Mouse (Mus musculus): Measurements from ENCODE around the gene Rps6kl1. TPM values are rescaled to one million over a fixed set of nuclear protein-coding genes. Genes with fewer than 3 reads are reported as not detected.

The Rps6kl1 gene
- total and polyA plus RNA-seq, 2 experiments from 2014 or later = 0.11 to 1.1 TPM

DNA sequence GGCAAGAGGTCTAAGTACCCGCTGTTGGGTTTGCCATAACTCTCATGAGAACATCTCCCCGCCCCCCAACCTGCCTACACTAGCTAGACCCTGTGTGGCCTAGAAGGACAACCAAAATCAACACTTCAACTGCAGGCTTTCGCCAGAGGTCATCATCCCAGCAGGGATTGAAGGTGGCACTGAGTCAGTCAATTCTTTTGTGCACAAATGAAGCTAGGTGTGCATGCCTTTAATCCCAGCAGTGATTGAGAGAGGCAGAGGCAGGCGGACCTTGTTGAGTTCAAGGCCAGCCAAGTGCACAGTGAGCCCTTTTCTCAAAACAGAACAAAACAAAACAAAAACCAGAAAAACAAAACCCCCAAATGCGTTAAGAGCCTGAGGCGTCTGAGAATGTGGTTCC is 10.0 kb downstream of the Rps6kl1 start:
- 77% methylated on average over 6 of the region's 6 CpGs for WGBS
- H3K36me3 ChIP-seq (replicated peaks; ENCODE audit: control insufficient read depth, insufficient read depth, low read length) = no peaks in the 10 kb centered on the region
- no peak for ATAC-seq (ENCODE audit: insufficient read depth, low read depth)

GRCm38 (mm10) chr12:85140036-85140701 is 10.9 kb downstream of the Rps6kl1 start:
- Histone ChIP-seq H3K9me3 (replicated peaks; ENCODE audit: control insufficient read depth, low read length) (no peaks in the 10 kb centered on the region), H3K9ac (replicated peaks; ENCODE audit: low read depth, low read length) (no peak overlapping the region), H3K36me3 (replicated peaks; ENCODE audit: control insufficient read depth, insufficient read depth, low read length) (peaks cover 8% of the 10 kb centered on the region), H3K27ac (ENCODE audit: low read depth) (no peak overlapping the region), H3K4me1 (ENCODE audit: control insufficient read depth, insufficient read depth) (peaks cover 5% of the 10 kb centered on the region; the same call in 1 of the 2 replicates), H3K4me3 (ENCODE audit: low read depth, low read length) (no peak overlapping the region), H3K27me3 (ENCODE audit: control insufficient read depth, insufficient read depth, low read length) (no peaks in the 10 kb centered on the region), H3K4me2 (ENCODE audit: low read depth, low read length) (no peak overlapping the region; the same call in 1 of the 2 replicates)
- ATAC-seq (ENCODE audit: insufficient read depth, low read depth) (no peak), DNase-seq (ENCODE audit: low spot score) (no peak)
- 38% methylated on average over 18 of the region's 18 CpGs for WGBS
- no peak for TF ChIP-seq CTCF (IDR thresholded peaks at IDR 0.05; ENCODE audit: low read depth)
- TF ChIP-seq EP300 (IDR thresholded peaks at IDR 0.05; ENCODE audit: low read depth) = no peak

More for the DNA sequence above, 10.0 kb downstream of the Rps6kl1 start:
- no peak overlapping the region for H3K4me3 ChIP-seq (ENCODE audit: low read depth, low read length)
- H3K27me3 ChIP-seq (ENCODE audit: control insufficient read depth, insufficient read depth, low read length) = no peaks in the 10 kb centered on the region
- H3K4me2 ChIP-seq (ENCODE audit: low read depth, low read length) = no peak overlapping the region
- no peak for DNase-seq (ENCODE audit: low spot score)
- H3K9ac ChIP-seq (replicated peaks; ENCODE audit: low read depth, low read length) = no peak overlapping the region
- no peak for TF ChIP-seq EP300 (IDR thresholded peaks at IDR 0.05; ENCODE audit: low read depth)
- no peak for TF ChIP-seq CTCF (IDR thresholded peaks at IDR 0.05; ENCODE audit: low read depth)
- H3K4me1 ChIP-seq (ENCODE audit: control insufficient read depth, insufficient read depth) = peaks cover under 1% of the 10 kb centered on the region; the same call in 1 of the 2 replicates
- no peak overlapping the region for H3K27ac ChIP-seq (ENCODE audit: low read depth)
- no peaks in the 10 kb centered on the region for H3K9me3 ChIP-seq (replicated peaks; ENCODE audit: control insufficient read depth, low read length)

GRCm38 (mm10) chr12:85136627-85137026 is 14.4 kb downstream of the Rps6kl1 start:
- DNase-seq (ENCODE audit: low spot score) = no peak
- H3K9me3 ChIP-seq (replicated peaks; ENCODE audit: control insufficient read depth, low read length) = no peaks in the 10 kb centered on the region
- no peaks in the 10 kb centered on the region for H3K27me3 ChIP-seq (ENCODE audit: control insufficient read depth, insufficient read depth, low read length)
- H3K4me1 ChIP-seq (ENCODE audit: control insufficient read depth, insufficient read depth) = peaks cover 5% of the 10 kb centered on the region; the same call in 1 of the 2 replicates
- 65% methylated on average over 4 of the region's 4 CpGs for WGBS
- H3K27ac ChIP-seq (ENCODE audit: low read depth) = no peak overlapping the region
- H3K9ac ChIP-seq (replicated peaks; ENCODE audit: low read depth, low read length) = no peak overlapping the region
- no peak overlapping the region for H3K4me2 ChIP-seq (ENCODE audit: low read depth, low read length)
- no peak for ATAC-seq (ENCODE audit: insufficient read depth, low read depth)
- H3K36me3 ChIP-seq (replicated peaks; ENCODE audit: control insufficient read depth, insufficient read depth, low read length) = peaks cover 38% of the 10 kb centered on the region
- TF ChIP-seq EP300 (IDR thresholded peaks at IDR 0.05; ENCODE audit: low read depth) = no peak
- no peak overlapping the region for H3K4me3 ChIP-seq (ENCODE audit: low read depth, low read length)

GRCm38 (mm10) chr12:85135513-85136470 is 15.3 kb downstream of the Rps6kl1 start:
- ATAC-seq (ENCODE audit: insufficient read depth, low read depth) = peak; percentile 34; the same call in 1 of the 2 replicates
- Histone ChIP-seq H3K9me3 (replicated peaks; ENCODE audit: control insufficient read depth, low read length) (no peaks in the 10 kb centered on the region), H3K4me1 (ENCODE audit: control insufficient read depth, insufficient read depth) (peaks cover 5% of the 10 kb centered on the region; the same call in 1 of the 2 replicates), H3K36me3 (replicated peaks; ENCODE audit: control insufficient read depth, insufficient read depth, low read length) (peaks cover 45% of the 10 kb centered on the region), H3K4me2 (ENCODE audit: low read depth, low read length) (no peak overlapping the region), H3K4me3 (ENCODE audit: low read depth, low read length) (no peak overlapping the region), H3K9ac (replicated peaks; ENCODE audit: low read depth, low read length) (no peak overlapping the region), H3K27me3 (ENCODE audit: control insufficient read depth, insufficient read depth, low read length) (no peaks in the 10 kb centered on the region), H3K27ac (ENCODE audit: low read depth) (no peak overlapping the region)
- WGBS = 63% methylated on average over 19 of the region's 19 CpGs
- TF ChIP-seq CTCF (IDR thresholded peaks at IDR 0.05; ENCODE audit: low read depth) (no peak), EP300 (IDR thresholded peaks at IDR 0.05; ENCODE audit: low read depth) (no peak)
- DNase-seq (ENCODE audit: low spot score) = peak; percentile 19

DNA sequence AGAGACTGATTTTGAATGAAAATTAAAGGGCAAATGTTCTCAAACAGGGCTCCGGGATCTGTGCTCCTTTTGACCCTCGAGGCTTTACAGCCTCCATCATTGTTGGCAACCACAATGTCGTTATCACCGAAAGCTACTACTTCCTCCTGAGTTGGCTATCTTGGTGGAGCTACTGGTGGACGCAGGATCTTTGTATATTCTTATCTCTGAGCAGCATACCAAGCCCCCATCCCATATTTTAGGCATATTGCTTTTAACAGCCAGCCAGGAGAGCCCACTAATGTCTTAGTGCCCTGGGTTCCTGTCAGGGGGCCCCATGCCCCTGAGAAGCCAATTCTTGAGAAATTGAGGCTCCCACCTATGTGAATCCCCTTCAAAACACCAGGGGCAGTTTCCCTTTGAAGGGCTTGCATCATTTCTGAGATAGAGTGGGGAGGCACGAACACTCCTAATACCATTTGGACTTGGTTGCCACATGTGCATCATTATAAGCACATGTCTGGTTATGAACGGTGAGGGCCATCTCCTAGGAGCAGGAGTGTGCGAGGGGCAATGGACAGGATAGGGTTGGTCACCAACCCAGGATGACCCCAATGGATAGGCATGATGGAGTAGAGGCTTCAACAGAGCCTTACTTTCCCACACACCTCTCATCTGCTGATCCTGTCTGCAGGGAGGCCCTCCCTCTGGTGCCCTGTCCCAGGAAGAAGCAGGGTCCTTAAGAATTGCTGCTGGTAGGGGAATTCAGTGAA is 16.8 kb downstream of the Rps6kl1 start:
- H3K9ac ChIP-seq (replicated peaks; ENCODE audit: low read depth, low read length) = no peak overlapping the region
- H3K4me3 ChIP-seq (ENCODE audit: low read depth, low read length) = no peak overlapping the region
- TF ChIP-seq EP300 (IDR thresholded peaks at IDR 0.05; ENCODE audit: low read depth) = no peak
- no peak for TF ChIP-seq CTCF (IDR thresholded peaks at IDR 0.05; ENCODE audit: low read depth)
- ATAC-seq (ENCODE audit: insufficient read depth, low read depth) = no peak
- WGBS = 73% methylated on average over 8 of the region's 8 CpGs
- no peaks in the 10 kb centered on the region for H3K9me3 ChIP-seq (replicated peaks; ENCODE audit: control insufficient read depth, low read length)
- no peaks in the 10 kb centered on the region for H3K27me3 ChIP-seq (ENCODE audit: control insufficient read depth, insufficient read depth, low read length)
- peaks cover 5% of the 10 kb centered on the region; the same call in 1 of the 2 replicates for H3K4me1 ChIP-seq (ENCODE audit: control insufficient read depth, insufficient read depth)
- no peak overlapping the region for H3K4me2 ChIP-seq (ENCODE audit: low read depth, low read length)
- H3K36me3 ChIP-seq (replicated peaks; ENCODE audit: control insufficient read depth, insufficient read depth, low read length) = peaks cover 61% of the 10 kb centered on the region
- no peak overlapping the region for H3K27ac ChIP-seq (ENCODE audit: low read depth)
- DNase-seq (ENCODE audit: low spot score) = no peak
